Mouse (Mus musculus) retina, postnatal 1 day (tissue): ENCODE measurements around the gene Tpgs1.

ENCODE experiments used
- DNase-seq: peaks from one replicate; pipeline ENCODE4 v3.0.0-alpha.2; 2012

Tpgs1 gene

GRCm38 (mm10) chr10:79669576-79670057 is 448 bp downstream of the Tpgs1 start:
- peak; percentile 84 for DNase-seq

DNA sequence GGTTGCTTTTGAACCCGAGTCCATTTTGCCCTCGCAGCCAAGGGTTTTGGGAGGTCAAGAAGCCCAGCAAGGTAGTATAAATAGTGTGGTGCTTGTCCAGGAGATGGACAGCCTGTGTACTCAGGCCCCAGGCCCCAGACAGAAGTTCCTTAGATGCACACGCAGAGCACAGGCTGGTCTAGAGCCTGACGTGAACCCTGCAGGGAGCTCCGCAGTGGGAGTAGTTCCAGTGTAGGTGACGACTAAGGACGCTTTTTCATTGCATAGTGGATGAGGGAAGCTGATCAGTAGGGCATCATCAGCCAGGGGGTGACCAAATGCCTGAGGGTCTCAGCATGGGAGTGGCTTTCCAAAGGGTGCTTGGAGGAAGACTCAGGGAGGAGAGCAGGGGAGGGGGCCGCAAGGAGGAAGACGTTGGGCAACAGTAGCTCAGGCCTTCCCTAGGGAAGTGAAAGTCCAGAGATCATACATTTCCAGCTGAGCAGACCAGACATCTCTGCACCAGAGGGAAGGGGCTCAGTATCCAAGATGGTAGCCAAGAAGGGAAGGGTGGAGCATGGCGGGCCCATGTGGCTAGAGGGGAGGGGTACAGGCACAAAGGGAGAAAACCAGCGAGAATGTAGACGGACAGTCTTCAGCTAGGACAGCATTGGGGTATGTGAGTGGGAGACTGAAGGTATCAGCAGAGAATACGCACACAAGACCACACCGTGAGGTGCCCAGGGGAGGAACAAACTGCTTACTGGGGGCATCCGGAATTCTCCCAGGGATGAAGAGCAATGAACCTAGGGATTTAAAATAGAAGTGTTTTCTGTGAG is 1.1 kb downstream of the Tpgs1 start:
- DNase-seq, result no peak

DNA sequence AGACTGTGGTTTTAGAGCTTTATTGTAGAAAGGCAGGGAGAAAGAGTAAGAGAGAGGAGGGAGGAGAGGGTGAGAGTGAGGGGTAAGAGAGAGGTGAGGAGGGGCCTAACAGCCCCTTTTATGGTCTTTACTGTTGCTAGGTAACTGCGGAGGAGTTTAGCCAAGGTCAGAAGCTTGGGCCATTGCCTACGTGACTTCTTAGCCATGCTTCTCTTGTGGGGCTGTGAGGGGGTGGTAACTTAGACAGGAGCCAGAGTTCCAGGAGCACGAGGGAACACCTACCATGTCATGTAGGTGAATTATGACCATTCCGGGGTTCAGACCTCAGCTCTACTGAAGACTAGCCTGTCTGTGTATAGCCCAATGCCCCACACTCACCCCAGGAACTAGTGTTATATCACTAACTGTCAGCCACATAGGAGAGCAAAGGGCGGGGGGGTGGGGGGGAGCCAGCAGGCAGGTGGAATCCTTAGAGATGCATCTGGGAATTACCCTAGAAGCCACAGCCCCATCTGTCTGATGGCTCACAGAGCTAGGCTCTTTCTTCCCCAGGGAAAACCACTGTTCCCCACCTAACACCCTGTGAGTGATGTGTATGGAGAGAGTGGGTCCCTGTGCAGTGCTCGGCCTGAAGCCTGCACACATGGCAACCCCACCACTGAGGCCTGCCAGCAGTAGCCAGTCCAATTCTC is 2.4 kb downstream of the Tpgs1 start:
- DNase-seq, result no peak

GRCm38 (mm10) chr10:79672088-79672455 is 2.9 kb downstream of the Tpgs1 start:
- peak; percentile 25 for DNase-seq

DNA sequence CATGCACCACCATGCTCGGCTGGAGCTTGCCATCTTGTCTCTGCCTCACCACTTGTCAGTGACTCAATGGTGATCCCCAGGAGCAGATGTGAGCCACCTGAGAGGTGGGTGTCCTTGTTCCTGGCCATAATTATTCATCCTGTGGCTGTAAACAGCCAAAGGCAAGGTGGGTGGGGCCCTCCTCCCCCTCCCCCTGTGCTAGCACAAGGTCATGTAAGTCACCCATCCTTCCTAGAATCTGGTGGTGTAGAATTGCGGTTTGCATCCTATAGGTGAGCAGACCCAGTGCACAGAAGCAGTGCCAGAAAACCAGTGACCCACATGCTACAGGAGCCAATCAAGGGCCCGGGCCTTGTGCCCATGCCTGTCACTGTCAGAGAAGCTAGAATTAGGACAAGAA is 3.9 kb downstream of the Tpgs1 start:
- DNase-seq, result no peak

DNA sequence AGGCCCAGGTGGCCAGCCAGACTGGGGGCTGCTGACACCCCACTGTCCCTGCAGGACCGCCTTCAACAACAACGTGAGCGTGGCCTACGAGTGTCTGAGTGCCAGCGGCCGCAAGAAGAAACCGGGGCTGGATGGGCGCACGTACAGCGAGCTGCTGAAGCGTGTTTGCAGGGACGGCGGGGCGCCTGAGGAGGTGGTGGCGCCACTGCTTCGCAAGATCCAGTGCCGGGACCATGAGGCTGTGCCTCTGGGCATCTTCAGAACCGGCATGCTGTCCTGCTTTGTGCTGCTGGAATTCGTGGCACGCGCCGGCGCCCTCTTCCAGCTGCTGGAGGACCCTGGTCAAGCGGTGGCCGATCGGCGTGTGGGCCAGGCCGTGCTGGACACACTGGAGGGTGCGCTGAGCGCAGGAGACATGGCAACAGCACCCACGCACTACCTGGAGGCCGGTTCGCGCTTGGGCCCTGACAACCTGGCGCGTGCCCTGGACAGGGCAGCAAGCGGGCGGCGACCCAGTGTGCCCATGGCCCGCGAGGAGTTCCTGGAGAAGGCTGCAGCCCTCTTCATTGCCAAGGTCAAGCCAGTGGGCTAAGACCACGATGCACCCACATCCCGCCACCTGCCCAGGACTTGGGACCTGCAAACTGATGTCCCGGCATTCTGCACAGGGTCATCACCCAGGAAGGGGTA is 6.3 kb downstream of the Tpgs1 start:
- no peak for DNase-seq

- DNase-seq, result peak; percentile 38
Measured at GRCm38 (mm10) chr10:79680606-79681495, 11.7 kb downstream of the Tpgs1 start.

DNA sequence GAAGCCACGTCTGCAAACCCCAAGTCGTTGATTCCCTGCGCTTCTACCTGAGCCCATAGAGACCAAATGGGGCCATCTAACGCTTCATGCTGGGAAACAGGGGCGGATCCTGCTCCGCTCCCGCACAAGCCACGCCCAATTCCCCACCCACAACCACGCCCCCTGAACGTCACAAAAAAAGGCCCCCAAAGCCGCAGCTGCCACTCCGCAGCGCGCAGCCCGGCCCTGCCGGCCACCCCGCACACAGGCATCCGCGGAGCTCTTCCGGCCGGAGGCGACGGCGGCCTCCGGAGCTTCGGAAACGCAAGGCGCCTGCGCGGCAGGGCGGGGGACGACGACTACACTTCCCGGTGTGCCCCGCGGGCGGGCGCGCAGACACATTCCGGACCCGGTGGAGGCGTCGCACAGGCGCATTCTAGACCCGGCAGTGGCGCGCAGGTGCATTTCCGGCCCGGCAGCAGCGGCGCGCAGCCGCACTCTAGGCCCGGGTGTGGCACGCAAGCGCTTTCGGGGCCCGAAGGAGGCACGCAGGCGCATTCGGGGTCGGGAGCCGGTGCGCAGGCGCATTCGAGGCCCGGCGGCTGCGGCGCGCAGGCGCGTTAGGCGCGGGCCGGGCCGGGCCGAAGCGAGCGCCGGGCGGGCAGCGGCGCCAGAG is 12.5 kb downstream of the Tpgs1 start, which contains the start of gene Cdc34:
TSS of gene Cdc34 (plus strand) at position 605 of the 655 bp plus-strand sequence.
- peak; percentile 100 for DNase-seq

DNA sequence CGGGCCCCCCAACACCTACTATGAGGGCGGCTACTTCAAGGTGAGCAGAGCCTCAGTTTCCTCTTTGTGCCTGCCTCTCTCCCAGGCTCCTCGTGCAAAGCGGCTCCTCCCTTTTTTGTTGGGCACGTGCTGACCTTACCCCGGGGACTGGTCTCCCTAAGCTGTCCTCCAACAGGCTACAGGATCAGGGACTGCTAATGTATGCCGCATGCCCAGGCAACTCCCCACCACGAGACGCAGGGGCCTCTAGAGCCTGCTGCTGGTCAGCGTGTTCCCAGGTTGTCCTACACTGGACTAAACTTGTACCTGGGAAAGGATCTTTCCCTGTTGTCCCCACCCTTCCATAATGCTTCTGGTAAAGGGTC is 13.4 kb downstream of the Tpgs1 start:
- DNase-seq, result peak; percentile 41

GRCm38 (mm10) chr10:79682916-79683582 is 13.9 kb downstream of the Tpgs1 start:
- peak; percentile 71 for DNase-seq

GRCm38 (mm10) chr10:79683726-79684640 is 14.8 kb downstream of the Tpgs1 start:
- no peak for DNase-seq

DNA sequence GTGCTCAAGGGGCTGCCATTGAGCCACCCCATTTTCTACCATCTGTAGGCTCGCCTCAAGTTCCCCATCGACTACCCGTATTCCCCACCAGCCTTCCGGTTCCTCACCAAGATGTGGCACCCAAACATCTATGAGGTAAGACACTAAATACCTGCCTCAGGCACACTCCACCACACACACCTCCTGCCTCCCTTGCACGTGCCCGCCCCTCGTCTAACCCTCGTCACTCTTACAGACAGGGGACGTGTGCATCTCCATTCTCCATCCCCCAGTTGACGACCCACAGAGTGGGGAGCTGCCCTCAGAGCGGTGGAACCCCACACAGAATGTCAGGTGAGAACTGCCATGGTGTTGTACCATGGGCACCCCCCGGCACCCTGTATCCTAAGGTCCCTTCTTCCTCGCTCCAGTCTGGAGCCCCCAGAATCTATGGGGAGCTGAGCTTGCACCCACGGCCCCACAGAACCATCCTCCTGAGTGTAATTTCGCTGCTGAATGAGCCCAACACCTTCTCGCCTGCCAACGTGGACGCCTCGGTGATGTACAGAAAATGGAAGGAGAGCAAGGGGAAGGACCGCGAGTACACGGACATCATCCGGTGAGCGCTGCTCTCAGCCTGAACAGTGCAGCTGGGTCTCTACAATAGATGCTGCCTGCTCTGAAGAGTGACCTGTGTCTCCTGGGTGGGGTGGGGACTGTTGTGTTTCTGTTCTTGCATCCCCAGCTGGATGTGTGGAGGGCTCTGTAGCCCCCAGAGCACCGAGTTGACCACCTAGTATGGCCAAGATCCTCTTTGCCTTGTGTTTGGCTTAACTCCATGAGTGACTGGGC is 15.8 kb downstream of the Tpgs1 start:
- no peak for DNase-seq

GRCm38 (mm10) chr10:79686219-79686618 is 17.1 kb downstream of the Tpgs1 start:
- no peak for DNase-seq

GRCm38 (mm10) chr10:79686691-79687090 is 17.5 kb downstream of the Tpgs1 start:
- no peak for DNase-seq

DNA sequence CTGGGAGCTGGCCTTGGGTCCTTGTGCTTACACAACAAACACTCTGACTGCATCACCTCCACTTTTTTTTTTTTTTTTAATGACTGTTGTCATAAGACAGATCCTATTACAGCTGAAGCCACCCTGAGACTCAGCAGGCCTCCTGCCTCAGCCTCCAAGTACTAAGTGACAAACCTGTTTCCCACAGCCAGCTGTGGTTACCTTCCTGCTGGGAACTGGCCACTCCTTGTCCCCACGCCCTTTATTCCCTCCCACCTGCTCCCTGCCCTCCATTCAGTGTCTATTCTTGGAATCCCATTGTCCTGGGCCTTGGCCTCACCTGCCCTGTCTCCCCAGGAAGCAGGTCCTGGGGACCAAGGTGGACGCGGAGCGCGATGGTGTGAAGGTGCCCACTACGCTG is 18.3 kb downstream of the Tpgs1 start:
- no peak for DNase-seq

- DNase-seq, result no peak
Measured at GRCm38 (mm10) chr10:79688720-79689119, 19.6 kb downstream of the Tpgs1 start, which contains the start of gene Gzmm. Gene Gzmm (plus strand): TSS chr10:79689020.

DNA sequence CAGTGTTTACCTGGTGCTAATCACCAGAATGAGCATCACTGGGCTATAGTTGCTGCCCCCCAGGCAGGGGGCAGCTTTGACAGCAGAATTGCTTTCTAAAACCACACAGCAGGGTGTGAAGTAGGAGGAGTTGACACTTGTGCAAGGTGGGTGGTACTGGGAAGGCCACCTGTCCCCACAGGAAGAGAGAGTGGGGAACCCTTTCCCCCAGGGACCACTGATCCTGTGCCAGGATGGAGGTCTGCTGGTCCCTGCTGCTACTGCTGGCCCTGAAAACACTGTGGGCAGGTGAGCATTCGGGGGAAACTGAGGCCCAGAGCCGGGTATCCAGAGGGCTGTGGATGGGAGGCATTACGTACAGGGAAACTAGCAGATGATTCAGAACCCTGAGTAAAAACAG is 20.0 kb downstream of the Tpgs1 start:
- DNase-seq, result no peak

GRCm38 (mm10) chr10:79691986-79692548 is 22.9 kb downstream of the Tpgs1 start:
- DNase-seq, result no peak
